Mouse (Mus musculus) layer of hippocampus, adult 18-20 months (tissue): ENCODE measurements around the gene Crb1. TPM values are rescaled to one million over a fixed set of nuclear protein-coding genes. Genes with fewer than 3 reads are reported as not detected.
A peak's percentile ranks its signal among the peaks of the same experiment; 100 is the strongest.
"Not testable (repeated sequence)": the region's sequence is repeated elsewhere in the genome, so short reads cannot be mapped to it uniquely, and the experiment has no call there.

Source experiments
- DNase-seq, 2 experiments: peaks; one replicate each; pipeline ENCODE4 v3.0.0; 2022; ENCODE audit warnings: low spot score in 2 of 2
- total RNA-seq, 2 experiments: library from RNA; stranded (reverse); gene quantifications; 2 replicates each; pipeline ENCODE4 v1.2.3; 2021

Crb1 gene
- total RNA-seq, 2 experiments from 2014 or later = 0.56 to 0.74 TPM

GRCm38 (mm10) chr1:139336997-139337396 is 39.9 kb downstream of the Crb1 start:
- no peak for DNase-seq

- DNase-seq = no peak
Measured at GRCm38 (mm10) chr1:139328811-139329210, 48.1 kb downstream of the Crb1 start.

- peak; percentile 16 to 64 for DNase-seq
Measured at GRCm38 (mm10) chr1:139328286-139328685, 48.6 kb downstream of the Crb1 start.

GRCm38 (mm10) chr1:139325378-139325777 is 51.5 kb downstream of the Crb1 start:
- DNase-seq = no peak

GRCm38 (mm10) chr1:139319798-139320197 is 57.1 kb downstream of the Crb1 start:
- DNase-seq = no peak

- DNase-seq = peak in 1 of 2 experiments; percentile 32
Measured at GRCm38 (mm10) chr1:139314297-139314874, 62.5 kb downstream of the Crb1 start.

- DNase-seq = no peak
Measured at GRCm38 (mm10) chr1:139308915-139309314, 68.0 kb downstream of the Crb1 start.

- not testable (repeated sequence) for DNase-seq
Measured at GRCm38 (mm10) chr1:139302519-139302918, 74.4 kb downstream of the Crb1 start.

GRCm38 (mm10) chr1:139301830-139302229 is 75.1 kb downstream of the Crb1 start:
- DNase-seq = no peak

GRCm38 (mm10) chr1:139292023-139292422 is 84.9 kb downstream of the Crb1 start:
- DNase-seq = no peak

- DNase-seq = no peak
Measured at GRCm38 (mm10) chr1:139291593-139291992, 85.3 kb downstream of the Crb1 start.

- no peak for DNase-seq
Measured at GRCm38 (mm10) chr1:139276619-139277320, 100.1 kb downstream of the Crb1 start.

GRCm38 (mm10) chr1:139267844-139268243 is 109.1 kb downstream of the Crb1 start:
- DNase-seq = peak; percentile 22 to 86

- no peak for DNase-seq
Measured at GRCm38 (mm10) chr1:139264245-139264644, 112.7 kb downstream of the Crb1 start.

- no peak for DNase-seq
Measured at GRCm38 (mm10) chr1:139263158-139263557, 113.7 kb downstream of the Crb1 start.

- no peak for DNase-seq
Measured at GRCm38 (mm10) chr1:139255581-139255980, 121.3 kb downstream of the Crb1 start.

- no peak for DNase-seq
Measured at GRCm38 (mm10) chr1:139252041-139252440, 124.9 kb downstream of the Crb1 start.

- no peak for DNase-seq
Measured at GRCm38 (mm10) chr1:139249159-139249558, 127.7 kb downstream of the Crb1 start.

GRCm38 (mm10) chr1:139246723-139247380 is 130.0 kb downstream of the Crb1 start:
- DNase-seq = no peak

GRCm38 (mm10) chr1:139236794-139237193 is 140.1 kb downstream of the Crb1 start:
- no peak for DNase-seq

GRCm38 (mm10) chr1:139234611-139235568 is 142.0 kb downstream of the Crb1 start:
- DNase-seq = no peak
